Mouse (Mus musculus): Measurements from ENCODE around the gene Clock. TPM values are rescaled to one million over a fixed set of nuclear protein-coding genes. Genes with fewer than 3 reads are reported as not detected.

The Clock gene
- polyA plus RNA-seq (2012; rRNA removed; ENCODE audit: low replicate concordance): 4.2 and 8.9 TPM in 2 replicates

GRCm38 (mm10) chr5:76304452-76305341, at the start of gene Clock:
TSS of gene Clock (minus strand) at chr5:76304792.

GRCm38 (mm10) chr5:76330953-76331352, 26.4 kb upstream of the Clock start, which contains the start of gene Pdcl2:
TSS of gene Pdcl2 (minus strand) at chr5:76331156.

GRCm38 (mm10) chr5:76183750-76184261, 120.8 kb downstream of the Clock start, which contains the start of gene Tmem165:
TSS of gene Tmem165 (plus strand) at chr5:76183880.

Other genes starting within 250 kb of the Clock start
- 129 and 274 TPM in 2 replicates for gene Srd5a3, start 164.5 kb downstream of the Clock start, polyA plus RNA-seq (2012; rRNA removed; ENCODE audit: low replicate concordance)
- gene Tmem165, start 120.9 kb downstream of the Clock start, polyA plus RNA-seq (2012; rRNA removed; ENCODE audit: low replicate concordance): 108 and 152 TPM in 2 replicates
- gene Pdcl2, start 26.4 kb upstream of the Clock start, polyA plus RNA-seq (2012; rRNA removed; ENCODE audit: low replicate concordance): not detected in 2 replicates
- gene Nmu, start 59.0 kb upstream of the Clock start, polyA plus RNA-seq (2012; rRNA removed; ENCODE audit: low replicate concordance): 0.82 and 1.9 TPM in 2 replicates
- gene Gm7271, start 179.2 kb upstream of the Clock start, polyA plus RNA-seq (2012; rRNA removed; ENCODE audit: low replicate concordance): not detected in 2 replicates
- gene Exoc1, start 224.5 kb upstream of the Clock start, polyA plus RNA-seq (2012; rRNA removed; ENCODE audit: low replicate concordance): 6.7 and 8.7 TPM in 2 replicates

Measured in duodenum, adult 2 months (tissue).